Mouse (Mus musculus) brain, embryonic 14.5 days (tissue): ENCODE measurements at regions not wholly inside any gene's neighbourhood (a gene's known extent, or its start where the extent isn't known, plus 50 kb on each side); places are given as distances from the start of the nearest gene placed in this dataset.

Experiments
- CTCF ChIP-seq: fragments of 200-500 bp; IDR thresholded peaks from 2 replicates; pipeline ENCODE4 v1.5.1; 2012; ENCODE audit warnings: inconsistent platforms, mild to moderate bottlenecking, moderate library complexity, borderline replicate concordance; ENCODE audit not compliant: insufficient read depth, insufficient read length; ENCODE audit errors: extremely low read depth
- POLR2A ChIP-seq: fragments of 200-500 bp; IDR thresholded peaks from 2 replicates; pipeline ENCODE4 v1.6.1; 2012; ENCODE audit warnings: mild to moderate bottlenecking, inconsistent platforms, borderline replicate concordance; ENCODE audit not compliant: poor library complexity, insufficient read depth, insufficient read length, severe bottlenecking; ENCODE audit errors: extremely low read depth

DNA sequence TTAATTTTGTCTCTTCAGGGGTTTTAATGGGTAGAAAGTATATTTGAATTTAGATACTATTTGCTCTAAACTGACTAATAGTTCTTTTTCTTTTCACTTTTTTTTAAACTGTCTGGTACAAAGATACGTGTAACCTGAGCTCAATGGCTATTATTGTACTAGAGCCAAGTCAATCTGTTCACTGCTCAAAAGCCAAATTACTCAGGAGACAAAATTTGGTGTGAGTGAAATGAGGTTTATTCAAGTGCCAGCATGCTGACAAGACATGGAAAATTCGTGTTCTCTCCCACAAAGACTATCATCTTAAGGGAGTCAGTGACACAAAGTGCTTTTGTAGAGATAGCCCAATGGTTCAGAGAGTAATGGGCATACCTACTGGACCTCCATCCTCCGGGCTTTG lies 206.3 kb upstream of the Cdr1 start:
- TF ChIP-seq POLR2A (no peak), CTCF (no peak)
